Mouse (Mus musculus) hindbrain, embryonic 10.5 days (tissue): ENCODE data around the gene Arhgef3. TPM values are rescaled to one million over a fixed set of nuclear protein-coding genes. Genes with fewer than 3 reads are reported as not detected.

Experiments
- DNase-seq: peaks from one replicate; pipeline ENCODE4 v3.0.0-alpha.2; 2017; ENCODE audit warnings: low spot score
- H3K27ac ChIP-seq: fragments of 300-500 bp; sonication (generic); 2 replicates; pipeline ENCODE4 v1.5.1; 2016; ENCODE audit warnings: mild to moderate bottlenecking, moderate library complexity
- H3K27me3 ChIP-seq: fragments of 300-500 bp; sonication (generic); 2 replicates; pipeline ENCODE4 v1.6.1; 2016; ENCODE audit warnings: mild to moderate bottlenecking; ENCODE audit not compliant: poor library complexity, insufficient read depth, severe bottlenecking
- H3K36me3 ChIP-seq: fragments of 300-500 bp; sonication (generic); 2 replicates; pipeline ENCODE4 v1.6.1; 2016; ENCODE audit warnings: mild to moderate bottlenecking, moderate library complexity
- H3K4me1 ChIP-seq: fragments of 300-500 bp; sonication (generic); replicated peaks from 2 replicates; pipeline ENCODE4 v1.6.1; 2016; ENCODE audit warnings: mild to moderate bottlenecking
- H3K4me3 ChIP-seq: fragments of 300-500 bp; sonication (generic); 2 replicates; pipeline ENCODE4 v1.5.1; 2016; ENCODE audit warnings: mild to moderate bottlenecking, moderate library complexity
- H3K9me3 ChIP-seq: fragments of 300-500 bp; sonication (generic); 2 replicates; pipeline ENCODE4 v1.6.1; 2016; ENCODE audit warnings: mild to moderate bottlenecking, moderate library complexity
- WGBS: fragments of 180-500 bp; shearing (Covaris S2); methylation state at CpG from one replicate; pipeline ENCODE4 v1.1.7; 2016; 5-methylcytosine and 5-hydroxymethylcytosine counted together
- polyA plus RNA-seq: library from polyadenylated mRNA; unstranded; fragments of >200 nt; fragmentation: Nextera tagmentation; extraction: Ambion mirVana; gene quantifications from 2 replicates; pipeline ENCODE4 v1.2.1, GENCODE M21; 2016

Arhgef3 gene
- polyA plus RNA-seq, 1 experiment from 2014 or later = 3.6 TPM

GRCm38 (mm10) chr14:27151432-27151831 lies 36.7 kb downstream of the Arhgef3 start:
- 60% methylated on average over 8 of the region's 8 CpGs for WGBS
- Histone ChIP-seq H3K36me3 (no peaks in the 10 kb centered on the region), H3K9me3 (no peaks in the 10 kb centered on the region), H3K27me3 (no peaks in the 10 kb centered on the region), H3K27ac (no peak overlapping the region), H3K4me1 (peaks cover 8% of the 10 kb centered on the region; the same call in 1 of the 2 replicates), H3K4me3 (no peak overlapping the region)
- DNase-seq = no peak

- no peak for DNase-seq
- Histone ChIP-seq H3K36me3 (no peaks in the 10 kb centered on the region), H3K27ac (no peak overlapping the region), H3K4me3 (no peak overlapping the region), H3K9me3 (no peaks in the 10 kb centered on the region), H3K4me1 (peaks cover 8% of the 10 kb centered on the region; the same call in 1 of the 2 replicates), H3K27me3 (no peaks in the 10 kb centered on the region)
- WGBS = 76% methylated on average over 6 of the region's 6 CpGs
Measured at GRCm38 (mm10) chr14:27155088-27155487, 40.4 kb downstream of the Arhgef3 start.

GRCm38 (mm10) chr14:27156032-27156431 lies 41.3 kb downstream of the Arhgef3 start:
- Histone ChIP-seq H3K36me3 (no peaks in the 10 kb centered on the region), H3K9me3 (no peaks in the 10 kb centered on the region), H3K27me3 (no peaks in the 10 kb centered on the region), H3K4me1 (peaks cover 7% of the 10 kb centered on the region; the same call in 1 of the 2 replicates), H3K4me3 (no peak overlapping the region), H3K27ac (no peak overlapping the region)
- WGBS = 91% methylated on average over 6 of the region's 6 CpGs
- DNase-seq = no peak

GRCm38 (mm10) chr14:27158133-27158532 lies 43.4 kb downstream of the Arhgef3 start:
- Histone ChIP-seq H3K36me3 (no peaks in the 10 kb centered on the region), H3K4me3 (no peak overlapping the region), H3K27me3 (no peaks in the 10 kb centered on the region), H3K4me1 (no peaks in the 10 kb centered on the region), H3K27ac (no peak overlapping the region), H3K9me3 (no peaks in the 10 kb centered on the region)
- WGBS = 71% methylated on average over 3 of the region's 3 CpGs
- no peak for DNase-seq

- H3K9me3 ChIP-seq = no peaks in the 10 kb centered on the region
- 78% methylated on average over 2 of the region's 2 CpGs for whole genome bisulfite sequencing
- H3K27me3 ChIP-seq = no peaks in the 10 kb centered on the region
- H3K36me3 ChIP-seq = no peaks in the 10 kb centered on the region
- H3K27ac ChIP-seq = no peak overlapping the region
- no peak overlapping the region for H3K4me3 ChIP-seq
- no peaks in the 10 kb centered on the region for H3K4me1 ChIP-seq
- no peak for DNase-seq
Measured at GRCm38 (mm10) chr14:27158782-27159181, 44.1 kb downstream of the Arhgef3 start.

GRCm38 (mm10) chr14:27160762-27161161 lies 46.1 kb downstream of the Arhgef3 start:
- 91% methylated on average over 7 of the region's 7 CpGs for WGBS
- no peak overlapping the region for H3K4me3 ChIP-seq
- H3K27ac ChIP-seq = no peak overlapping the region
- no peaks in the 10 kb centered on the region for H3K9me3 ChIP-seq
- H3K4me1 ChIP-seq = no peaks in the 10 kb centered on the region
- H3K36me3 ChIP-seq = no peaks in the 10 kb centered on the region
- no peaks in the 10 kb centered on the region for H3K27me3 ChIP-seq
- no peak for DNase-seq

GRCm38 (mm10) chr14:27164639-27165038 lies 49.9 kb downstream of the Arhgef3 start:
- whole genome bisulfite sequencing = 90% methylated on average over 6 of the region's 6 CpGs
- H3K36me3 ChIP-seq = no peaks in the 10 kb centered on the region
- H3K27me3 ChIP-seq = no peaks in the 10 kb centered on the region
- no peak overlapping the region for H3K27ac ChIP-seq
- 0 out of 2 replicates have a peak, but pooled peaks cover 9% of the 10 kb centered on the region for H3K4me1 ChIP-seq
- DNase-seq = no peak
- no peaks in the 10 kb centered on the region for H3K9me3 ChIP-seq
- H3K4me3 ChIP-seq = no peak overlapping the region

- Histone ChIP-seq H3K36me3 (no peaks in the 10 kb centered on the region), H3K9me3 (no peaks in the 10 kb centered on the region), H3K4me1 (peaks cover 16% of the 10 kb centered on the region; the same call in 1 of the 2 replicates), H3K27me3 (no peaks in the 10 kb centered on the region), H3K4me3 (no peak overlapping the region), H3K27ac (no peak overlapping the region)
- WGBS = 72% methylated on average over 8 of the region's 8 CpGs
- DNase-seq = no peak
Measured at GRCm38 (mm10) chr14:27166751-27167150, 52.1 kb downstream of the Arhgef3 start.

GRCm38 (mm10) chr14:27167177-27167576 lies 52.5 kb downstream of the Arhgef3 start:
- Histone ChIP-seq H3K36me3 (no peaks in the 10 kb centered on the region), H3K4me1 (peaks cover 17% of the 10 kb centered on the region; the same call in 1 of the 2 replicates), H3K9me3 (no peaks in the 10 kb centered on the region), H3K4me3 (no peak overlapping the region), H3K27me3 (no peaks in the 10 kb centered on the region), H3K27ac (no peak overlapping the region)
- no peak for DNase-seq
- WGBS = 89% methylated on average over 4 of the region's 4 CpGs

GRCm38 (mm10) chr14:27168387-27168786 lies 53.7 kb downstream of the Arhgef3 start:
- no peak for DNase-seq
- 90% methylated on average over 5 of the region's 5 CpGs for WGBS

GRCm38 (mm10) chr14:27169287-27169686 lies 54.6 kb downstream of the Arhgef3 start:
- Histone ChIP-seq H3K9me3 (no peaks in the 10 kb centered on the region), H3K27me3 (no peaks in the 10 kb centered on the region), H3K4me3 (no peak overlapping the region), H3K27ac (no peak overlapping the region), H3K4me1 (peaks cover 17% of the 10 kb centered on the region; the same call in 1 of the 2 replicates), H3K36me3 (no peaks in the 10 kb centered on the region)
- DNase-seq = no peak
- WGBS = 92% methylated on average over 4 of the region's 4 CpGs

More at GRCm38 (mm10) chr14:27168387-27168786, 53.7 kb downstream of the Arhgef3 start:
- no peaks in the 10 kb centered on the region for H3K9me3 ChIP-seq
- H3K27me3 ChIP-seq = no peaks in the 10 kb centered on the region
- no peak overlapping the region for H3K4me3 ChIP-seq
- peaks cover 17% of the 10 kb centered on the region; the same call in 1 of the 2 replicates for H3K4me1 ChIP-seq
- no peak overlapping the region for H3K27ac ChIP-seq
- H3K36me3 ChIP-seq = no peaks in the 10 kb centered on the region

GRCm38 (mm10) chr14:27170421-27170820 lies 55.7 kb downstream of the Arhgef3 start:
- Histone ChIP-seq H3K27ac (no peak overlapping the region), H3K9me3 (no peaks in the 10 kb centered on the region), H3K36me3 (no peaks in the 10 kb centered on the region), H3K4me1 (peaks cover 17% of the 10 kb centered on the region; the same call in 1 of the 2 replicates), H3K4me3 (no peak overlapping the region), H3K27me3 (no peaks in the 10 kb centered on the region)
- 95% methylated on average over 2 of the region's 2 CpGs for WGBS
- DNase-seq = no peak

- DNase-seq = no peak
- 64% methylated on average over 14 of the region's 14 CpGs for WGBS
- no peak overlapping the region for H3K4me3 ChIP-seq
- no peak overlapping the region for H3K27ac ChIP-seq
- H3K36me3 ChIP-seq = no peaks in the 10 kb centered on the region
- peaks cover 17% of the 10 kb centered on the region; the same call in 1 of the 2 replicates for H3K4me1 ChIP-seq
- no peaks in the 10 kb centered on the region for H3K9me3 ChIP-seq
- no peaks in the 10 kb centered on the region for H3K27me3 ChIP-seq
Measured at GRCm38 (mm10) chr14:27171175-27171830, 56.6 kb downstream of the Arhgef3 start.
